Mouse (Mus musculus) embryo, embryonic 11 days (tissue): ENCODE measurements around the gene Tssc4.

ENCODE experiments used
- DNase-seq: peaks from one replicate; pipeline ENCODE4 v3.0.0-alpha.2; 2015

Tssc4 gene

GRCm38 (mm10) chr7:143068882-143069591 lies at the start of gene Tssc4:
TSS of gene Tssc4 (plus strand) at chr7:143069249.
- peak; percentile 100 for DNase-seq

GRCm38 (mm10) chr7:143020040-143020439 lies 49.0 kb upstream of the Tssc4 start:
- no peak for DNase-seq

- DNase-seq, result no peak
Observed at GRCm38 (mm10) chr7:143020764-143021163, 48.3 kb upstream of the Tssc4 start.

GRCm38 (mm10) chr7:143021356-143022164 lies 47.5 kb upstream of the Tssc4 start:
- DNase-seq, result no peak

GRCm38 (mm10) chr7:143023499-143023898 lies 45.5 kb upstream of the Tssc4 start:
- DNase-seq, result no peak

GRCm38 (mm10) chr7:143024293-143024692 lies 44.8 kb upstream of the Tssc4 start:
- no peak for DNase-seq

GRCm38 (mm10) chr7:143025496-143025895 lies 43.6 kb upstream of the Tssc4 start:
- DNase-seq, result no peak

GRCm38 (mm10) chr7:143027196-143027595 lies 41.9 kb upstream of the Tssc4 start:
- no peak for DNase-seq

- DNase-seq, result no peak
Observed at GRCm38 (mm10) chr7:143031816-143032215, 37.2 kb upstream of the Tssc4 start.

- DNase-seq, result no peak
Observed at GRCm38 (mm10) chr7:143033581-143033980, 35.5 kb upstream of the Tssc4 start.

GRCm38 (mm10) chr7:143034112-143034511 lies 34.9 kb upstream of the Tssc4 start:
- DNase-seq, result no peak

- DNase-seq, result no peak
Observed at GRCm38 (mm10) chr7:143034519-143035450, 34.3 kb upstream of the Tssc4 start.

- no peak for DNase-seq
Observed at GRCm38 (mm10) chr7:143036787-143037186, 32.3 kb upstream of the Tssc4 start.

GRCm38 (mm10) chr7:143037306-143037705 lies 31.7 kb upstream of the Tssc4 start:
- no peak for DNase-seq

- no peak for DNase-seq
Observed at GRCm38 (mm10) chr7:143038174-143038931, 30.7 kb upstream of the Tssc4 start.

- no peak for DNase-seq
Observed at GRCm38 (mm10) chr7:143040561-143040960, 28.5 kb upstream of the Tssc4 start.

- no peak for DNase-seq
Observed at GRCm38 (mm10) chr7:143041138-143041822, 27.8 kb upstream of the Tssc4 start.

- DNase-seq, result no peak
Observed at GRCm38 (mm10) chr7:143042089-143042488, 27.0 kb upstream of the Tssc4 start.

GRCm38 (mm10) chr7:143042897-143043300 lies 26.1 kb upstream of the Tssc4 start:
- no peak for DNase-seq

GRCm38 (mm10) chr7:143044049-143044825 lies 24.8 kb upstream of the Tssc4 start:
- DNase-seq, result no peak

GRCm38 (mm10) chr7:143044826-143045206 lies 24.2 kb upstream of the Tssc4 start:
- DNase-seq, result no peak
